Mouse (Mus musculus) MEL (cell line): ENCODE results near the gene Tmem186. TPM values are rescaled to one million over a fixed set of nuclear protein-coding genes. Genes with fewer than 3 reads are reported as not detected.
A peak's percentile ranks its signal among the peaks of the same experiment; 100 is the strongest.

Source experiments
- DNase-seq: peaks from one replicate; pipeline ENCODE4 v3.0.0; 2011; ENCODE audit warnings: low read depth, low spot score
- H3K27ac ChIP-seq: 2 replicates; pipeline ENCODE4 v1.5.1; 2012; ENCODE audit warnings: low read depth, mild to moderate bottlenecking, control low read depth, low read length, moderate library complexity; ENCODE audit not compliant: control insufficient read depth
- H3K27me3 ChIP-seq, 2 experiments: fragments of 150-350 bp in 1 of 2; sonication (generic) in 1 of 2; 2 replicates each; pipeline ENCODE4 v1.6.1; 2012; ENCODE audit warnings: low read length in 2 of 2, mild to moderate bottlenecking in 2 of 2, improper control_type of control experiment in 1 of 2, moderate library complexity in 1 of 2; ENCODE audit not compliant: insufficient read depth in 2 of 2, control insufficient read depth in 1 of 2
- H3K36me3 ChIP-seq, 2 experiments: 2 replicates each; pipeline ENCODE4 v1.6.1; 2012 to 2014; ENCODE audit warnings: low read length in 2 of 2, improper control_type of control experiment in 1 of 2, inconsistent platforms in 1 of 2, mild to moderate bottlenecking in 1 of 2; ENCODE audit not compliant: insufficient read depth in 2 of 2, control insufficient read depth in 1 of 2
- H3K4me1 ChIP-seq, 2 experiments: fragments of 150-350 bp in 1 of 2; sonication (generic) in 1 of 2; 2 replicates each; pipeline ENCODE4 v1.6.1; 2012; ENCODE audit warnings: low read length in 2 of 2, improper control_type of control experiment in 1 of 2, mild to moderate bottlenecking in 1 of 2; ENCODE audit not compliant: insufficient read depth in 2 of 2, control insufficient read depth in 1 of 2
- H3K4me3 ChIP-seq, 2 experiments: fragments of 150-350 bp in 1 of 2; sonication (generic) in 1 of 2; 2 replicates each; pipeline ENCODE4 v1.5.1; 2012; ENCODE audit warnings: low read depth in 2 of 2, low read length in 2 of 2, mild to moderate bottlenecking in 2 of 2, moderate library complexity in 2 of 2, control low read depth in 1 of 2, improper control_type of control experiment in 1 of 2; ENCODE audit not compliant: control insufficient read depth in 1 of 2, insufficient read depth in 1 of 2
- H3K79me2 ChIP-seq: 2 replicates; pipeline ENCODE4 v1.6.1; 2012; ENCODE audit warnings: mild to moderate bottlenecking, low read length, moderate library complexity; ENCODE audit not compliant: control insufficient read depth, poor library complexity, insufficient read depth
- H3K9ac ChIP-seq: 2 replicates; pipeline ENCODE4 v1.6.1; 2012; ENCODE audit warnings: low read depth, mild to moderate bottlenecking, control low read depth, low read length, moderate library complexity; ENCODE audit not compliant: control insufficient read depth, poor library complexity, severe bottlenecking
- H3K9me3 ChIP-seq: fragments of 150-350 bp; sonication (generic); replicated peaks from 2 replicates; pipeline ENCODE4 v1.6.1; 2012; ENCODE audit warnings: mild to moderate bottlenecking, low read length, improper control_type of control experiment, moderate library complexity; ENCODE audit not compliant: insufficient read depth
- BHLHE40 ChIP-seq: IDR thresholded peaks from 2 replicates; pipeline ENCODE4 v1.6.1; 2012; ENCODE audit warnings: low read depth, mild to moderate bottlenecking, inconsistent platforms, low read length, improper control_type of control experiment, borderline replicate concordance
- CHD1 ChIP-seq: IDR thresholded peaks from 2 replicates; pipeline ENCODE4 v1.6.1; 2012; ENCODE audit warnings: low read depth, mild to moderate bottlenecking, inconsistent platforms, low read length, improper control_type of control experiment
- CHD2 ChIP-seq: IDR thresholded peaks from 2 replicates; pipeline ENCODE4 v1.6.1; 2011; ENCODE audit warnings: low read length, improper control_type of control experiment
- CTCF ChIP-seq, 3 experiments: IDR thresholded peaks in 2 of 3; conservative IDR thresholded peaks in 1 of 3; 2 replicates each; pipeline ENCODE4 v1.5.1; 2011 to 2012; ENCODE audit warnings: low read length in 3 of 3, low read depth in 2 of 3, mild to moderate bottlenecking in 2 of 3, improper control_type of control experiment in 1 of 3, inconsistent platforms in 1 of 3, mixed read lengths in 1 of 3, moderate library complexity in 1 of 3; ENCODE audit not compliant: control insufficient read depth in 1 of 3, insufficient read depth in 1 of 3, poor library complexity in 1 of 3, severe bottlenecking in 1 of 3
- ELF1 ChIP-seq: IDR thresholded peaks from 2 replicates; pipeline ENCODE4 v1.6.1; 2014; ENCODE audit warnings: low read depth, mild to moderate bottlenecking, inconsistent platforms, low read length, improper control_type of control experiment, moderate library complexity
- ETS1 ChIP-seq: IDR thresholded peaks from 2 replicates; pipeline ENCODE4 v1.6.1; 2012; ENCODE audit warnings: low read depth, mild to moderate bottlenecking, inconsistent platforms, low read length, improper control_type of control experiment, moderate library complexity
- GABPA ChIP-seq: IDR thresholded peaks from 2 replicates; pipeline ENCODE4 v1.6.1; 2012; ENCODE audit warnings: low read depth, mild to moderate bottlenecking, inconsistent platforms, low read length, improper control_type of control experiment, moderate library complexity
- GATA1 ChIP-seq: IDR thresholded peaks from 2 replicates; pipeline ENCODE4 v1.6.1; 2011; ENCODE audit warnings: low read depth, low read length, improper control_type of control experiment
- HCFC1 ChIP-seq: IDR thresholded peaks from 2 replicates; pipeline ENCODE4 v1.6.1; 2012; ENCODE audit warnings: low read depth, mild to moderate bottlenecking, inconsistent platforms, low read length, improper control_type of control experiment, moderate library complexity
- JUND ChIP-seq: IDR thresholded peaks from 2 replicates; pipeline ENCODE4 v1.6.1; 2011; ENCODE audit warnings: low read depth, mild to moderate bottlenecking, improper control_type of control experiment, low read length
- KAT2A ChIP-seq: conservative IDR thresholded peaks from 2 replicates; pipeline ENCODE4 v1.6.1; 2012; ENCODE audit warnings: low read depth, low read length, improper control_type of control experiment, inconsistent platforms
- MAFK ChIP-seq: IDR thresholded peaks from 2 replicates; pipeline ENCODE4 v1.6.1; 2011; ENCODE audit warnings: low read depth, mild to moderate bottlenecking, low read length, improper control_type of control experiment, borderline replicate concordance
- MAX ChIP-seq: IDR thresholded peaks from 2 replicates; pipeline ENCODE4 v1.6.1; 2011; ENCODE audit warnings: low read length, improper control_type of control experiment
- MAZ ChIP-seq: IDR thresholded peaks from 2 replicates; pipeline ENCODE4 v1.6.1; 2012; ENCODE audit warnings: low read depth, mild to moderate bottlenecking, inconsistent platforms, low read length, improper control_type of control experiment
- MEF2A ChIP-seq: IDR thresholded peaks from 2 replicates; pipeline ENCODE4 v1.6.1; 2014; ENCODE audit warnings: low read depth, mild to moderate bottlenecking, inconsistent platforms, low read length, improper control_type of control experiment; ENCODE audit not compliant: poor library complexity, insufficient replicate concordance, severe bottlenecking; ENCODE audit errors: extremely low read depth
- MXI1 ChIP-seq: IDR thresholded peaks from 2 replicates; pipeline ENCODE4 v1.6.1; 2011; ENCODE audit warnings: mild to moderate bottlenecking, low read depth, low read length, improper control_type of control experiment
- MYB ChIP-seq: IDR thresholded peaks from 2 replicates; pipeline ENCODE4 v1.6.1; 2011; ENCODE audit warnings: mild to moderate bottlenecking, low read depth, low read length, improper control_type of control experiment
- NELFE ChIP-seq: IDR thresholded peaks from 2 replicates; pipeline ENCODE4 v1.6.1; 2011; ENCODE audit warnings: low read depth, low read length, improper control_type of control experiment
- NRF1 ChIP-seq: IDR thresholded peaks from 2 replicates; pipeline ENCODE4 v1.6.1; 2014; ENCODE audit warnings: low read depth, mild to moderate bottlenecking, inconsistent platforms, low read length, improper control_type of control experiment, moderate library complexity; ENCODE audit not compliant: poor library complexity, insufficient read depth, severe bottlenecking
- POLR2A ChIP-seq, 2 experiments: IDR thresholded peaks; 2 replicates each; pipeline ENCODE4 v1.6.1; 2011 to 2012; ENCODE audit warnings: low read length in 2 of 2, mild to moderate bottlenecking in 2 of 2, control low read depth in 1 of 2, improper control_type of control experiment in 1 of 2, low read depth in 1 of 2, moderate library complexity in 1 of 2; ENCODE audit not compliant: control insufficient read depth in 1 of 2, insufficient read depth in 1 of 2, poor library complexity in 1 of 2
- POLR2AphosphoS5 ChIP-seq: IDR thresholded peaks from 2 replicates; pipeline ENCODE4 v1.6.1; 2012; ENCODE audit warnings: low read depth, borderline replicate concordance, mild to moderate bottlenecking, inconsistent platforms, low read length, moderate library complexity, mixed read lengths
- RAD21 ChIP-seq: IDR thresholded peaks from 2 replicates; pipeline ENCODE4 v1.6.1; 2011; ENCODE audit warnings: mild to moderate bottlenecking, low read depth, low read length, improper control_type of control experiment
- RCOR1 ChIP-seq: IDR thresholded peaks from 2 replicates; pipeline ENCODE4 v1.6.1; 2012; ENCODE audit warnings: low read depth, mild to moderate bottlenecking, inconsistent platforms, low read length, improper control_type of control experiment
- SIN3A ChIP-seq: IDR thresholded peaks from 2 replicates; pipeline ENCODE4 v1.6.1; 2012; ENCODE audit warnings: low read length, improper control_type of control experiment, inconsistent platforms
- SMC3 ChIP-seq: IDR thresholded peaks from 2 replicates; pipeline ENCODE4 v1.6.1; 2011; ENCODE audit warnings: low read depth, low read length, improper control_type of control experiment
- TAL1 ChIP-seq: IDR thresholded peaks from 2 replicates; pipeline ENCODE4 v1.6.1; 2012; ENCODE audit warnings: mild to moderate bottlenecking, inconsistent platforms, low read length, moderate library complexity, mixed read lengths
- TBP ChIP-seq: IDR thresholded peaks from 2 replicates; pipeline ENCODE4 v1.8.0; 2011; ENCODE audit warnings: low read depth, low read length, improper control_type of control experiment
- TCF12 ChIP-seq: IDR thresholded peaks from 2 replicates; pipeline ENCODE4 v1.6.1; 2014; ENCODE audit warnings: low read depth, mild to moderate bottlenecking, inconsistent platforms, low read length, improper control_type of control experiment, moderate library complexity
- UBTF ChIP-seq: IDR thresholded peaks from 2 replicates; pipeline ENCODE4 v1.6.1; 2012; ENCODE audit warnings: low read depth, mild to moderate bottlenecking, inconsistent platforms, low read length, improper control_type of control experiment, moderate library complexity, borderline replicate concordance; ENCODE audit not compliant: insufficient read depth
- USF1 ChIP-seq: IDR thresholded peaks from 2 replicates; pipeline ENCODE4 v1.6.1; 2014; ENCODE audit warnings: low read depth, mild to moderate bottlenecking, inconsistent platforms, low read length, improper control_type of control experiment, moderate library complexity
- USF2 ChIP-seq, 2 experiments: IDR thresholded peaks; 2 replicates each; pipeline ENCODE4 v1.6.1; 2011 to 2012; ENCODE audit warnings: improper control_type of control experiment in 2 of 2, low read length in 2 of 2, borderline replicate concordance in 1 of 2, inconsistent platforms in 1 of 2, low read depth in 1 of 2, mild to moderate bottlenecking in 1 of 2; ENCODE audit not compliant: insufficient read depth in 1 of 2
- ZKSCAN1 ChIP-seq: IDR thresholded peaks from 2 replicates; pipeline ENCODE4 v1.6.1; 2012; ENCODE audit warnings: low read depth, mild to moderate bottlenecking, inconsistent platforms, low read length, improper control_type of control experiment, moderate library complexity
- ZMIZ1 ChIP-seq: IDR thresholded peaks from 2 replicates; pipeline ENCODE4 v1.6.1; 2012; ENCODE audit warnings: low read depth, mild to moderate bottlenecking, inconsistent platforms, low read length, improper control_type of control experiment, moderate library complexity
- ZNF384 ChIP-seq: IDR thresholded peaks from 2 replicates; pipeline ENCODE4 v1.6.1; 2012; ENCODE audit warnings: low read depth, mild to moderate bottlenecking, inconsistent platforms, low read length, improper control_type of control experiment
- polyA plus RNA-seq, 2 experiments: library from polyadenylated mRNA; stranded (reverse) in 1 of 2; unstranded in 1 of 2; fragments of >175 nt in 1 of 2; fragments of >200 nt in 1 of 2; gene quantifications; 2 replicates each; pipeline versions ENCODE4 v1.2.1 to v1.2.4; 2012; ENCODE audit warnings: low replicate concordance in 2 of 2, low read depth in 1 of 2; ENCODE audit not compliant: insufficient read length in 2 of 2, insufficient read depth in 1 of 2, missing spikeins in 1 of 2
- total RNA-seq: library from RNA; depleted of rRNA; stranded (reverse); fragments of 300-350 nt; gene quantifications from 2 replicates; pipeline ENCODE4 v1.2.3, GENCODE M21; 2012; rRNA removed

Gene Tmem186
- total RNA-seq, result 18.4 and 22.5 TPM in 2 replicates
- 10 to 100 TPM; 18.9 to 99.9 TPM for polyA plus RNA-seq

GRCm38 (mm10) chr16:8637217-8638051, at the start of gene Tmem186, which contains the start of gene Pmm2:
Tmem186 (minus strand) TSS chr16:8637712.
Pmm2 (plus strand) TSS chr16:8637674.
- peaks cover 6 to 27% of the 10 kb centered on the region in 2 experiments; a peak in 3 of 4 replicates for H3K4me1 ChIP-seq
- DNase-seq, result peak; percentile 94
- TF ChIP-seq GABPA, result no peak
- TF ChIP-seq CHD1, result no peak
- TF ChIP-seq MAFK, result no peak
- no peak for TF ChIP-seq RAD21
- no peak for TF ChIP-seq MEF2A
- TF ChIP-seq ZMIZ1, result peak; percentile 21; the same call in 1 of the 2 replicates
- TF ChIP-seq ZKSCAN1, result no peak
- peak; percentile 82 for TF ChIP-seq NRF1
- TF ChIP-seq MAZ, result no peak
- TF ChIP-seq TBP, result peak; percentile 46; the same call in 1 of the 2 replicates
- TF ChIP-seq MAX, result peak; percentile 90
- TF ChIP-seq UBTF, result no peak
- TF ChIP-seq KAT2A, result peak; percentile 47; the same call in 1 of the 2 replicates
- 0 out of 2 replicates have a peak, but pooled peaks have one; percentile 25 for TF ChIP-seq POLR2AphosphoS5
- no peak; the same call in 1 of the 2 replicates for TF ChIP-seq BHLHE40
- TF ChIP-seq MXI1, result peak; percentile 97
- peak; percentile 95 for TF ChIP-seq USF1
- no peak for TF ChIP-seq RCOR1
- TF ChIP-seq MYB, result peak; percentile 82
- TF ChIP-seq TAL1, result no peak
- peak; percentile 94 for TF ChIP-seq ELF1
- no peak for TF ChIP-seq CTCF (IDR thresholded peaks at IDR 0.05 in 2 of 3, conservative IDR thresholded peaks at IDR 0.05 in 1 of 3; ENCODE audit: control insufficient read depth in 1 of 3, insufficient read depth in 1 of 3, low read depth in 2 of 3, low read length in 3 of 3, poor library complexity in 1 of 3, severe bottlenecking in 1 of 3)
- TF ChIP-seq SIN3A, result peak; percentile 52
- TF ChIP-seq ETS1, result no peak
- TF ChIP-seq GATA1, result no peak
- TF ChIP-seq NELFE, result peak; percentile 84
- TF ChIP-seq JUND, result no peak
- peak; percentile 97 for TF ChIP-seq ZNF384
- peak; percentile 90 for TF ChIP-seq HCFC1
- TF ChIP-seq SMC3, result no peak
- TF ChIP-seq CHD2, result no peak
- TF ChIP-seq POLR2A (IDR thresholded peaks at IDR 0.05; ENCODE audit: control insufficient read depth in 1 of 2, insufficient read depth in 1 of 2, low read depth in 1 of 2, low read length in 2 of 2, poor library complexity in 1 of 2), result peak; percentile 70 to 90
- peak; percentile 9; the same call in 1 of the 2 replicates for TF ChIP-seq TCF12
- peak; percentile 49 to 77; a peak in 3 of 4 replicates for TF ChIP-seq USF2 (IDR thresholded peaks at IDR 0.05; ENCODE audit: borderline replicate concordance in 1 of 2, insufficient read depth in 1 of 2, low read depth in 1 of 2, low read length in 2 of 2)

More at GRCm38 (mm10) chr16:8637217-8638051, at the start of gene Tmem186, which contains the start of gene Pmm2:
- Histone ChIP-seq H3K27ac (peak within 1 kb of the TSS; percentile 89), H3K4me3 (peak within 1 kb of the TSS; percentile 79 to 85), H3K9ac (peak within 1 kb of the TSS; percentile 90), H3K27me3 (no peaks in the 10 kb centered on the region), H3K36me3 (peaks cover 1 to 38% of the 10 kb centered on the region in 2 experiments; a peak in 2 of 4 replicates), H3K9me3 (no peaks in the 10 kb centered on the region), H3K79me2 (peaks cover 49% of the 10 kb centered on the region)
